Mouse (Mus musculus) cerebellum, adult 11-12 months (tissue): ENCODE measurements around the gene Frmpd1.

Source experiments
- DNase-seq: peaks from one replicate; pipeline ENCODE4 v3.0.0; 2022

Frmpd1 gene

DNA sequence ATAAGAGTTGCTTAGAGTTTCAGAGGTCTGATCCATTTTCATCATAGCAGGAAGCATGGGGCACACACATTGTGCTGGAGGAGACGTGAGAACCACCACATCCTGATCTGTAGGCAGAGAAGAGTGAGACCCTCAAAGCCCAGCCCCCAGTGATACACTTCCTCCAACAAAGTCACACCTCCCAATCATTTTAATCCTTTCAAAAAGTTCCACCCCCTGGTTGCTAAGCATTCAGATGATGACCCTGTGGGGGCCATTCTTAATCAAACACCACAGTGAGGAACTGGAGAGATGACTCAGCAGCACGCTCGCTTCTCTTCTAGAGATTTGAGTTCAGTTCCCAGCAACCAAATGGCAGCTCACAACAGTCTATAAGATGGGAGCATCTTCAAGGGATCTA, 147.8 kb downstream of the Frmpd1 start:
- no peak for DNase-seq
